Mouse (Mus musculus) mouse embryonic stem cell (cell line): ENCODE results near the gene Hpf1.

ENCODE experiments used
- in situ Hi-C, 2 experiments: fragments of 300-500 bp; cut with MboI; formaldehyde crosslinking; loops; 1 replicate in 1 of 2; 3 replicates in 1 of 2; pipeline ENCODE4 v1.14.3; 2019 to 2020; ENCODE audit warnings: low sequenced_read_pairs in 2 of 2, low pct_unique_long_range_greater_than_20kb in 1 of 2, mixed read lengths in 1 of 2; ENCODE audit not compliant: unreplicated experiment in 1 of 2

The Hpf1 gene

GRCm38 (mm10) chr8:60883419-60884137, 6.6 kb upstream of the Hpf1 start:
- in situ Hi-C loops, result no loop called here

GRCm38 (mm10) chr8:60886736-60887135, 3.5 kb upstream of the Hpf1 start:
- in situ Hi-C loops, result no loop called here

DNA sequence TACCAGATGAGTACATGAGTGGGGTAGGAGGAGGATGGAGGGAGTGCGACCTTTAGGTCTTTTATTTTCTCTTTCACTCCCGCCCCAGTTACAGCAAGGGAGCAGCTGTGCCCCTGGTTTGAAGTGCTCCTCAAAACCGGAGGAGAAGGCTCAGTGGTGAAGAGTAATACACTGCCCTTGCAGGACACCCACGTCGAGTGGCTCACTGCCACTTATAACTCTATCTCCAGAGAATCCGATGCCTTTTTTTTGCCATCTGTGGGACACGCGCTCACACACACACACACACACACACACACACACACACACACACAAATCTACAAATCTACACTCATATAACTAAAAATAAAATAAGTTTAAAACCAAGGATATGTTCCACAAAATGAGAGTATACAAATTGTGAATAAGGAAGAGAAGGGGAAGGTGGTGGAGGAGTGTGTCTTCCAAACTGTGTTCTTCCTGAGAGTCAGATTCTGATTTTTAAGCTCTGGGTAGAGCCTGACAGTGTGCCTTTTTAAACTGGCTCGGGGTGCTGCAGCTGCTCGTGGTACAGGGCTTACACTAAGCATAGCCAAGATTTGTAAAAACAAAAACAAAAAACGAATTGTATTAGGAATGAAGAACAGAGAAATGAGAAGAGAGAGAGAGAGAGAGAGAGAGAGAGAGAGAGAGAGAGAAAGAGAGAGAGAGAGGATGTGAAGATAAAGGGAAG, 931 bp upstream of the Hpf1 start:
- in situ Hi-C loops, result no loop called here

DNA sequence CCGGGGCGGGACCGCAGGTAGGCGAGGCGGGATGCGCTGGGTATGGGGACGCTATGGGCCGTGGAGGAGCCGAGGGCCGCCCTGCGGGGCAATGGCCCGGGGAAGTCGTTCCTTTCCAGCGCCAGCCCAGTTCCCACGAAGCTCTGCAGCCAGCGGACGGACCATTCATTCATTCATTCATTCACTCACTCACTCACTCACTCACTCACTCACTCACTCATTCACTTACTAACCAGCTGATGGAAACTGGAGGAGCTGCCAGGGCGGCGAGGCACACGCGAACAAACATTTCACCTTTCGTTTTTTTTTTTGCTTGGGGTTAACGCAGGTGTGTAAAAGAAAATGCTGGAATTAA, 279 bp downstream of the Hpf1 start:
- in situ Hi-C loops, result no loop called here

DNA sequence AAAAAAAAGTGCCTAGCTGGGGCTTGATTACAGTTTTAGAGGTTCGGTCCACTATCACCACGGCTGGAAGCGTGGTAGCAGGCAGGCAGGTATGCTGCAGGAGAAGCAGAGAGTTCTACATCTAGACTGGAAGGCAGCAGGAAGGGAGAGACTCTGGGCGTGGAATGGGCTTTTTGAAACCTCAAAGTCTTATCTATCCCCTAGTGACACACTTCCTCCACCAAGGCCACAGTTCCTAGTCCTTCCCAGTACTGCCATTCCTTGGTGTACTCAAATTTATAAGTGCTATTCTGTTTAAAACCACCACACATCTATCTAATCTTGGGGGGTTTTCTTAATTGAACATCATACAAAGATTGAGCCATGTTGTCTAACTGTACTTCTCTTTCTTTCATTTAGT, 1.5 kb downstream of the Hpf1 start:
- in situ Hi-C loops, result no loop called here

GRCm38 (mm10) chr8:60895878-60896277, 5.7 kb downstream of the Hpf1 start:
- in situ Hi-C loops, result no loop called here

DNA sequence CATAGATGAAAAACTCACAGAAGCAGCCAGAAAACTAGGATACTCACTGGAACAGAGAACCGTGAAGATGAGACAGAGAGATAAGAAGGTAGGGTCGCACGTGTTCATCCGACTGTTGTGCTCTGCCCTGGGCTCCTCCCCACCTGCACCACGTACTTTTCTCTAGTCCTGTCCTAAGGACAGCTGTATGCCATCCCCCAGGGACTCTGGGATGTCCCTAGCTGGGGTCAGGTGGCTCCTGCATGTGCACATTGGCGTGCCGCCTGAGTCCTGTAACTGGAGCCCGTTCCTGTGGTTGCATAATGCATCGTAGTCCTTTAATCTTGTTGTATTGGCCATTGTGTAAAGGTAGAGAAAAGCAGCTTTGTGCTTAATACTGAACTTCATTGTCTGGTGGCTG, 9.9 kb downstream of the Hpf1 start:
- in situ Hi-C loops, result no loop called here

- in situ Hi-C loops, result no loop called here
Measured at GRCm38 (mm10) chr8:60912081-60912480, 21.9 kb downstream of the Hpf1 start.

DNA sequence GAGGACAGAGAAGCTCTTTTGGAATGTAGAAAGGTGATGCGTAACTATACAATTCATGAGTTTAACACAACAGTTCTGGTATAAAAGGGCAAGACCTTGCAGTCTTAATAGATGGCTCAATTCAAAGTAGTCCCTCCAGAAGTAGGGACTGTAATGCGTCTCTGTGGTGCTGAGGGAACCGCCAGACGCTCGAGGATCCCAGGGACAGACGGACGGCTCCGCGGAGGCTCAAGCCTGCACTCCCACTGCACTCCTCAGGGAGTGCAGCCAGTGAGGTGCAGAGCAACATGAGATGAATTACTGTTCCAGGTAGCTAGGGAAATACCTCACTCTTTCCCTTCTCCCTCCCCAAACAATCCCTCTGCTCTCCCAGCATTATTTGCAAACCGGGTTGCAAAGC, 22.3 kb downstream of the Hpf1 start:
- in situ Hi-C loops, result no loop called here

GRCm38 (mm10) chr8:60919069-60919468, 28.9 kb downstream of the Hpf1 start:
- in situ Hi-C loops, result no loop called here

GRCm38 (mm10) chr8:60920176-60920575, 30.0 kb downstream of the Hpf1 start:
- in situ Hi-C loops, result no loop called here

- in situ Hi-C loops, result no loop called here
Measured at GRCm38 (mm10) chr8:60933617-60934016, 43.4 kb downstream of the Hpf1 start.

- in situ Hi-C loops, result no loop called here
Measured at GRCm38 (mm10) chr8:60938717-60939424, 48.7 kb downstream of the Hpf1 start.

DNA sequence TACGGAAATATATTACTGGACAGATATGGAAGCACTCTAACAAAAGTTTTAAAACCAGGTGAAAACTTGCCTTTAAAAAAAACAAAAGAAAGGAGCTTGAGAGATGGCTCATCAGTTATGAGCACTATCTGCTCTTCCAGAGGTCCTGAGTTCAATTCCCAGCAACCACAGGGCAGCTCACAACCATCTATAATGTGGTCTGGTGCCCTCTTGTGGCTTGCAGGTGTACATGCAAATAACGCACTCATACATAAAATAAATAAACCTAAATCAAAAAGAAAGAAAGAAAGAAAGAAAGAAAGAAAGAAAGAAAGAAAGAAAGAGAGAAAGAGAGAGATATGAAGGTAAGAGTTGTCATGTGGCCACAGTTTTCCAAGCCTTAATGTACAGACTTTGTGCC, 52.6 kb downstream of the Hpf1 start:
- in situ Hi-C loops, result no loop called here

GRCm38 (mm10) chr8:60947503-60947902, 57.3 kb downstream of the Hpf1 start:
- in situ Hi-C loops, result no loop called here

- in situ Hi-C loops, result no loop called here
Measured at GRCm38 (mm10) chr8:60949859-60950258, 59.6 kb downstream of the Hpf1 start.

- in situ Hi-C loops, result no loop called here
Measured at GRCm38 (mm10) chr8:60951271-60951670, 61.1 kb downstream of the Hpf1 start.

DNA sequence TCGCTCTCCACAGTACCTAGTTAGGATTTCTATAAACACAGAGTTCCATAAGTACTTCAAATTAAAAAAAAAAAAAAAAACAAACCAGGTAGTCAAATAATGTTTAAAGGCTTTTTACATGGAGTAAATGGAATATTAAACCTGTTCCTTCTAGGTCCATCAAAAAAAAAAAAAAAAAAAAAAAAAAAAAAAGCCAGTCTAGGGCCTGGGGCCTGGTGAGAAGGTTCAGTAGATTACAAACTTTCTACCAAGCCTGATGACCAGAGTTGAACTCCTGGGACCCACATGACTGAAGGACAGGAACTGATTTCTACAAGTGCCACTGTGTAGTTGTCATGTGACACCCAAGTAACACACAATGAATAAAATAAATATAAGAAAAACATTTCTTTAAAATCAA, 61.5 kb downstream of the Hpf1 start:
- in situ Hi-C loops, result no loop called here

GRCm38 (mm10) chr8:60952803-60953202, 62.6 kb downstream of the Hpf1 start:
- in situ Hi-C loops, result no loop called here
